Mouse (Mus musculus) heart, adult 2 months (tissue): ENCODE results near the gene Robo1.

Source experiments
- CTCF ChIP-seq: fragments of 200-600 bp; IDR thresholded peaks from 2 replicates; pipeline ENCODE4 v1.8.1; 2022; ENCODE audit warnings: antibody characterized with exemption, mild to moderate bottlenecking, moderate library complexity
- POLR2A ChIP-seq: fragments of 200-500 bp; IDR thresholded peaks from 2 replicates; pipeline ENCODE4 v1.6.1; 2011; ENCODE audit warnings: mild to moderate bottlenecking, low read depth, low read length, control low read depth; ENCODE audit not compliant: insufficient read depth

- no peak for TF ChIP-seq CTCF
- TF ChIP-seq POLR2A: no peak
These were observed 90.7 kb downstream of the Robo1 start for GRCm38 (mm10) chr16:72398811-72399210.
